ENCODE assay signal across 21 mouse cellular contexts in the genomic region with DNA sequence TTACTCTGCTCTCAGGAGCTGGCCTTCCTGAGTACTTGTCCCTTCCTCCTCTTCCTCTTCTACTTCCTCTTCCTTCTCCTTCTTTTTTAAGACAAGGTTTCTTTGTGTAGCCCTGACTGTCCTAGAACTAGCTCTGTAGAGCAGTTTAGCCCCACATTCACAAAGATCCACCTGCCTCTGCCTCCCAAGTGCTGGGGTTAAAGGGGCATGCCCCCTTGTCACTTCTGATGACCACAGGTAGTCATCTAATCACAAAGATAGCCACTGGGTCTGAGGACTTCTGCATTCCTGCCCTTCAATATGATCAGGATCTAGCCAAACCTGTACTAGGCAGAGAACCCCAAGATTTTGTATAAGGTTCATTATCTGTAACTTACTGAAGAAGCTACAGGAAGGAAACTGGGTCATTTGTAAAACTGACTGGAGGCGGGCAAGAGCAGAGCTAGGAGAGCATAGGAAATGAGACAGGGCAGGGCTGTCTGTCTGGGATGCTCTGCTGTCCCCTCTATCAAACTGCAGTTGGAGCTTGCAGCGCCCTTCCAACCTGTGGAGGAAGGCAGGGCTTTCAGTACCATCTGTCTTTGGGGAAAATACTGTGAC. TPM values are rescaled to one million over a fixed set of nuclear protein-coding genes. Genes with fewer than 3 reads are reported as not detected.
DNase-seq lines count a peak whose midpoint lies in the region; ATAC-seq and TF ChIP-seq lines count a peak whose summit lies in the region.
"Had no signal": no experiment of that assay in that cellular context is flagged by ENCODE, and none has a peak within 500 bp of the region (broad histone marks: within the 10 kb centered on the region; RNA-seq: fewer than 3 reads in every experiment).

No protein-coding gene starts in this region.

- no peak overlapping the region for H3K9ac ChIP-seq in stomach, embryonic 15.5 days
- H3K9ac ChIP-seq in stomach, postnatal 0 days (ENCODE audit: low read length) = no peak overlapping the region
- H3K9ac ChIP-seq in liver, embryonic 12.5 days = peak overlapping the region; percentile 99
- H3K9ac ChIP-seq: forebrain, embryonic 12.5 days; hindbrain, embryonic 14.5 days; limb, embryonic 12.5 days; lung, embryonic 15.5 days had no signal

- no peak overlapping the region for H3K4me3 ChIP-seq in heart, embryonic 10.5 days
- H3K4me3 ChIP-seq in stomach, embryonic 15.5 days (replicated peaks) = no peak overlapping the region
- no peak overlapping the region for H3K4me3 ChIP-seq in stomach, postnatal 0 days (ENCODE audit: low read depth, low read length)
- no peak overlapping the region for H3K4me3 ChIP-seq in liver, embryonic 12.5 days
- H3K4me3 ChIP-seq: forebrain, embryonic 12.5 days; limb, embryonic 12.5 days; lung, embryonic 15.5 days had no signal

- no peak for TF ChIP-seq EP300 in stomach, postnatal 0 days (optimal IDR thresholded peaks at IDR 0.05)

- WGBS in heart, embryonic 10.5 days = 73% methylated on average over 2 of the region's 2 CpGs
- WGBS in stomach, embryonic 15.5 days = 70% methylated on average over 2 of the region's 2 CpGs
- 77% methylated on average over 2 of the region's 2 CpGs for WGBS in stomach, postnatal 0 days
- WGBS in liver, embryonic 12.5 days (ENCODE audit: insufficient replicate concordance) = 26% methylated on average over 2 of the region's 2 CpGs

- no peak for ATAC-seq in stomach, embryonic 15.5 days (ENCODE audit: insufficient read depth, low FRiP score, low read depth)
- no peak for ATAC-seq in stomach, postnatal 0 days (ENCODE audit: low FRiP score, low TSS enrichment)
- ATAC-seq in liver, embryonic 12.5 days = no peak

- no peaks in the 10 kb centered on the region for H3K9me3 ChIP-seq in heart, embryonic 10.5 days
- no peaks in the 10 kb centered on the region for H3K9me3 ChIP-seq in stomach, embryonic 15.5 days
- no peaks in the 10 kb centered on the region for H3K9me3 ChIP-seq in stomach, postnatal 0 days (ENCODE audit: control insufficient read depth, low read length)
- H3K9me3 ChIP-seq in liver, embryonic 12.5 days (replicated peaks) = no peaks in the 10 kb centered on the region
- H3K9me3 ChIP-seq: forebrain, embryonic 12.5 days; limb, embryonic 12.5 days; lung, embryonic 15.5 days had no signal

- H3K4me2 ChIP-seq in stomach, embryonic 15.5 days = no peak overlapping the region
- H3K4me2 ChIP-seq in stomach, postnatal 0 days (replicated peaks; ENCODE audit: low read depth) = no peak overlapping the region
- H3K4me2 ChIP-seq in liver, embryonic 12.5 days = peak overlapping the region; percentile 90
- H3K4me2 ChIP-seq: forebrain, embryonic 12.5 days; hindbrain, embryonic 14.5 days; limb, embryonic 12.5 days; lung, embryonic 15.5 days had no signal

- DNase-seq in heart, embryonic 10.5 days (ENCODE audit: low spot score) = no peak
- no peak for DNase-seq in heart, adult 18-20 months
- no peak for DNase-seq in stomach, postnatal 0 days (ENCODE audit: low spot score)
- no peak for DNase-seq in cerebellum, postnatal 10 days
- DNase-seq in spleen, adult 12 weeks (ENCODE audit: low spot score) = no peak
- no peak for DNase-seq in MN1 (ENCODE audit: low spot score)
- DNase-seq: adrenal gland, adult 2 months; cerebellum, adult 11 months; cerebellum, postnatal 14 days; gastrocnemius, postnatal 10 days; heart, postnatal 14 days; kidney, adult 8-10 months; kidney, postnatal 14 days; right cerebral cortex, postnatal 25 days; thymus, postnatal 14 days had no signal

- no peaks in the 10 kb centered on the region for H3K27me3 ChIP-seq in heart, embryonic 10.5 days (ENCODE audit: insufficient read depth, poor library complexity, severe bottlenecking)
- H3K27me3 ChIP-seq in stomach, embryonic 15.5 days (replicated peaks) = no peaks in the 10 kb centered on the region
- no peaks in the 10 kb centered on the region for H3K27me3 ChIP-seq in stomach, postnatal 0 days (ENCODE audit: control insufficient read depth, insufficient read depth, low read length)
- H3K27me3 ChIP-seq in liver, embryonic 12.5 days (replicated peaks) = no peaks in the 10 kb centered on the region
- H3K27me3 ChIP-seq: limb, embryonic 12.5 days; lung, embryonic 15.5 days had no signal

- no peaks in the 10 kb centered on the region for H3K36me3 ChIP-seq in heart, embryonic 10.5 days
- H3K36me3 ChIP-seq in stomach, embryonic 15.5 days = no peaks in the 10 kb centered on the region
- no peaks in the 10 kb centered on the region for H3K36me3 ChIP-seq in stomach, postnatal 0 days (ENCODE audit: control insufficient read depth, insufficient read depth, low read length)
- H3K36me3 ChIP-seq in liver, embryonic 12.5 days = peaks cover 7% of the 10 kb centered on the region
- H3K36me3 ChIP-seq: forebrain, embryonic 12.5 days; lung, embryonic 15.5 days had no signal

- no peak for TF ChIP-seq CTCF in stomach, postnatal 0 days (IDR thresholded peaks at IDR 0.05; ENCODE audit: low read depth)

- peak overlapping the region; percentile 22; the same call in 1 of the 2 replicates for H3K27ac ChIP-seq in heart, embryonic 10.5 days
- H3K27ac ChIP-seq in stomach, embryonic 15.5 days = 0 out of 2 replicates have a peak overlapping the region, but pooled peaks have one; percentile 13
- no peak overlapping the region for H3K27ac ChIP-seq in stomach, postnatal 0 days (replicated peaks)
- H3K27ac ChIP-seq in liver, embryonic 12.5 days = peak overlapping the region; percentile 98
- H3K27ac ChIP-seq: forebrain, embryonic 12.5 days; hindbrain, embryonic 14.5 days; limb, embryonic 12.5 days; lung, embryonic 15.5 days had no signal

- peaks cover 40% of the 10 kb centered on the region for H3K4me1 ChIP-seq in heart, embryonic 10.5 days
- H3K4me1 ChIP-seq in stomach, embryonic 15.5 days = peaks cover 22% of the 10 kb centered on the region
- no peaks in the 10 kb centered on the region; the same call in 1 of the 2 replicates for H3K4me1 ChIP-seq in stomach, postnatal 0 days (replicated peaks; ENCODE audit: control insufficient read depth, insufficient read depth)
- peaks cover 83% of the 10 kb centered on the region for H3K4me1 ChIP-seq in liver, embryonic 12.5 days

RNA-seq across cellular contexts. Expression of gene Ap2a2, which starts 2.1 kb away (rescaled TPM):
- polyA plus RNA-seq in heart, embryonic 10.5 days (2016; fragmentation: Nextera tagmentation; extraction: Ambion mirVana) = 79.5 and 79.9 TPM in 2 replicates
- 10 to 100 TPM; 60.7 to 60.8 TPM for total RNA-seq in heart, adult 18-20 months (2021)
- 78.4 TPM in 2 replicates for polyA plus RNA-seq in stomach, embryonic 15.5 days (2015; fragmentation: Nextera tagmentation; extraction: Ambion mirVana)
- 30.8 and 33.0 TPM in 2 replicates for polyA plus RNA-seq in stomach, postnatal 0 days (2015; fragmentation: Nextera tagmentation; extraction: Ambion mirVana)
- polyA plus RNA-seq in liver, embryonic 12.5 days (2016; fragmentation: Nextera tagmentation; extraction: Ambion mirVana) = 91.6 and 92.0 TPM in 2 replicates

RNA-seq across cellular contexts. Expression of gene Chid1, which starts 20.2 kb away (rescaled TPM):
- 40.5 and 45.3 TPM in 2 replicates for polyA plus RNA-seq in heart, embryonic 10.5 days (2016; fragmentation: Nextera tagmentation; extraction: Ambion mirVana)
- total RNA-seq in heart, adult 18-20 months (2021) = 10 to 100 TPM; 48.2 to 50.9 TPM
- polyA plus RNA-seq in stomach, embryonic 15.5 days (2015; fragmentation: Nextera tagmentation; extraction: Ambion mirVana) = 50.7 and 58.0 TPM in 2 replicates
- 20.8 and 22.6 TPM in 2 replicates for polyA plus RNA-seq in stomach, postnatal 0 days (2015; fragmentation: Nextera tagmentation; extraction: Ambion mirVana)
- 32.0 and 32.7 TPM in 2 replicates for polyA plus RNA-seq in liver, embryonic 12.5 days (2016; fragmentation: Nextera tagmentation; extraction: Ambion mirVana)
